Mouse (Mus musculus): Measurements from ENCODE around the gene Zdhhc25.

DNA sequence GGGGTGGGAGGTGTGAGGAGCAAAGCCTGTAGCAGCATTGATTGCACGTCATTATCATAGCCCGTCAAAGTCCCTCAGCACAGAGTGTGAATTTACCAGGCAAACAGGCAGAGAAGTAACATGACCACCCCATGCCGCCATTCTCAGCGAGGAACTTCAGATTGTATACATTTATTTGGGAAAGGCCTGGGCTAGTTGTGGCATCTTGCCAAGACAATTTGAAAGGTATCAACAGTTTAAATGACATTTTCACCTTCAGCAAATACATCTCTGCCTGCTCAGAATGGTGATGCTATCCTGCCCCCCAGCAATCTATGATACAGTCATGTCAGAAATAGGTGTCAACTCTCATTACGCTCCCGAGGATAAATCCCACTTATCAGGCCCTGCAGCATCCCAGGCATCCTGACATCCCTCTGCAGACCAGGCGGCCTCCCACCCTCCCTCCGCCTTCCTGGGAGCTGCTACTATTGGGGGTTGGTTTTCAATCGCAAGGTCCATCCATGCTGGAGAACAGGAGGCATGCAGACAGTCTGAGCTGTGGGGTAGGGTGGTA lies 28.8 kb downstream of the Zdhhc25 start:
- TF ChIP-seq POLR2A (IDR thresholded peaks at IDR 0.05; ENCODE audit: insufficient read depth, low read depth, low read length), result no peak
- TF ChIP-seq CTCF (IDR thresholded peaks at IDR 0.05; ENCODE audit: insufficient read depth, low read depth, low read length), result no peak

Measured in olfactory bulb, adult 2 months (tissue).